Mouse (Mus musculus): ENCODE results near the gene Fhit.

Fhit gene

DNA sequence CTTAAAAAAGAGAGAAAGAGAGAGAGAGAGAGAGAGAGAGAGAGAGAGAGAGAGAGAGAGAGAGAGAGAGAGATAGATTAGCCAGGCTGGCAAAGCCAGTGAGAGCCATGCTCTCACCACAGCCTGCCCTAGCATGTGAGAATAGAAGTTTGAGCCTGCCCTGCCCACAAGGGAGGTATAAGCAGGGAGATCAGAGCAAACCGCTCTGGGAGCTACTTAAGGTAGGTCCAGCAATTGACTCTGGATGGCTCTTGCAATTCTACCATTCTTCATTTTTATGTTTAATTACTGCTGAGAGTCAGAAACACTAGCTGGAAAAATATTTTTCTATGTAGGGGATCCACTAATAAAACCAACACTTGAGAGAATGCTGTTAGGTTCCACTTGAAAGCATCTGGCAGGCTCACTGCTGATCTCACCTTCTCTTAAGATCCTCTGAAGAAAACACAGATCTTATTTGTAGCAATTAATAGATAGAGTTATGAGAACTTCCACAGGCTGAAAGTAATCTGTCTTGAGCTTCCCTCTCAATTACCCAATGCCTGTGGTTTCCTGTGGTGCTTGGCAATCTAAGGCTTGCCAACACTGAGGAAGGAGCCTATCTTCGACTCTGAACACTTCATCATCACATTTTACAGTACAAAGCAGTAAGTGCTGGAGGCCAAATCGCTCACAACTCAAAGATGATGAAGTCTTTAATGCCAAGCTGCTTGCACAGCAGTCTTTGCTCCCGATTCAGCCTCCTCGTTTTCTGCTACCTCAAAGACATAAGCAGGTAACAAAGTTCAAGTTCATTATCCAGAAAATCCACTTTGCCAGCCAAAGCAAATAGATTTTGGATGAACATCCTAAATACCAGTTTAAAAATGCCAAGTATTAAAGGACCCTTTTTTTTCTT lies 793.8 kb downstream of the Fhit start:
- no peak for DNase-seq (ENCODE audit: low spot score in 2 of 2)

- DNase-seq (ENCODE audit: low spot score in 2 of 2), result no peak
Measured at GRCm38 (mm10) chr14:10366808-10367207, 795.0 kb downstream of the Fhit start.

- no peak for DNase-seq (ENCODE audit: low spot score in 2 of 2)
Measured at GRCm38 (mm10) chr14:10364281-10364680, 797.6 kb downstream of the Fhit start.

DNA sequence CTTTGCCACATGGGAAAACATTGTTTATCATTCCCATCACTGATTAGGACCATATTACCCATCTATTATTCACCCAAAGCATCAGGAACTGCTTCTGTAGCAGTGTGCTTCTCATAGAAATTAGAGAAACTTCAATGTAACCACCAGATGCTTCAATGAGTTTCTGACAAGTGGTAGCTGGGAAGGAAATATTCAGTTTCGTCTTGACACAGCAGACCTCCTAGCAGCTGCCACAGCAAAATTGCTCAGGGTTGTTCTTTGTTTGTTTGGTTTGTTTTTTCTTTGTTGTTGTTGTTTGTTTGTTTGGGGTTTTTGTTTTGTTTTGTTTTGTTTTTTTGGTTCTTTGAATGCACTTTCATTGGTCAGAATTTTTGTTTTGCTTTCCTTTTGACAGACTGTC lies 798.5 kb downstream of the Fhit start:
- no peak for DNase-seq (ENCODE audit: low spot score in 2 of 2)

- DNase-seq (ENCODE audit: low spot score in 2 of 2), result peak in 1 of 2 experiments; percentile 20
Measured at GRCm38 (mm10) chr14:10345905-10346304, 815.9 kb downstream of the Fhit start.

DNA sequence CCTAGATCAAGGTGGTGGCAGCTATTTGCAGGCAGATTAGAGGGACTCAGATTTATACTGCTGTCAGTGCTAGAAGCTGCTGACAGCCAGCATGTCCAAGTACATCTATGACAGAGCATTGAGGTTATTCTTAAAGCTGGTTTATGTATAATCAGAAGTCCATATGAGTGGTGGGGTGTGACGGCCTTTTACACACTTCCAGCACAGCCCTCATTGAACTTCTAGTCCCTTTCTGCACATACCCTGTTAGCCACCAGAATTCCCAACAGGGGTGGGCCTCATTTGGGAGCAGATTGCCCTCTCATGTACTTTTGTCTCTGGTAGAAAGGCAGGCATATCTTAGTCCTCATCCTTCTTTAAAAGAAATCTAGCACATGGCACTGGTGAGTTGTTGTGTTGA lies 817.8 kb downstream of the Fhit start:
- DNase-seq (ENCODE audit: low spot score in 2 of 2), result no peak

- no peak for DNase-seq (ENCODE audit: low spot score in 2 of 2)
Measured at GRCm38 (mm10) chr14:10316764-10317163, 845.1 kb downstream of the Fhit start.

- DNase-seq (ENCODE audit: low spot score in 2 of 2), result no peak
Measured at GRCm38 (mm10) chr14:10312190-10312589, 849.6 kb downstream of the Fhit start.

- DNase-seq (ENCODE audit: low spot score in 2 of 2), result no peak
Measured at GRCm38 (mm10) chr14:10305286-10305685, 856.5 kb downstream of the Fhit start.

- DNase-seq (ENCODE audit: low spot score in 2 of 2), result no peak
Measured at GRCm38 (mm10) chr14:10301497-10301896, 860.3 kb downstream of the Fhit start.

GRCm38 (mm10) chr14:10300914-10301313 lies 860.9 kb downstream of the Fhit start:
- no peak for DNase-seq (ENCODE audit: low spot score in 2 of 2)

- DNase-seq (ENCODE audit: low spot score in 2 of 2), result no peak
Measured at GRCm38 (mm10) chr14:10299030-10299429, 862.8 kb downstream of the Fhit start.

GRCm38 (mm10) chr14:10289043-10289442 lies 872.8 kb downstream of the Fhit start:
- DNase-seq (ENCODE audit: low spot score in 2 of 2), result no peak

DNA sequence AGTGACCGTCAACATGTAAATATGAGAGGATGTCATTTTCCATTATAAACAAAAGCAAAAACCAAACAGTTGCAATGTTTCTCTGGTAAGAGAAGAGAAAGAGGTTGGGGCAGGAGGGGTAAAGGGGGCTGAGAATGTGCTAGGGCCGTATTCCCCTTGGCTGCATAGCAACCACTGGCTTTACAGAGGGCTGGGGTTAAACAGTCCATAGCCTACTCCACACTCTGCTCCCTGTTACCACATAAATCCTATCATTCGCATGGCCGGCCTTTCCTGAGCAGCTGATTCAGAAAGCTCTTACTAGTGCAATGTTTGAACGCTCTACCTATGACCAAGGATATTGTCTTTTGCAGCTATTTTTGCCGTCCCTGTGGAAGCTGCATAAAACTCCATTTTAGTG lies 875.8 kb downstream of the Fhit start:
- DNase-seq (ENCODE audit: low spot score in 2 of 2), result no peak

DNA sequence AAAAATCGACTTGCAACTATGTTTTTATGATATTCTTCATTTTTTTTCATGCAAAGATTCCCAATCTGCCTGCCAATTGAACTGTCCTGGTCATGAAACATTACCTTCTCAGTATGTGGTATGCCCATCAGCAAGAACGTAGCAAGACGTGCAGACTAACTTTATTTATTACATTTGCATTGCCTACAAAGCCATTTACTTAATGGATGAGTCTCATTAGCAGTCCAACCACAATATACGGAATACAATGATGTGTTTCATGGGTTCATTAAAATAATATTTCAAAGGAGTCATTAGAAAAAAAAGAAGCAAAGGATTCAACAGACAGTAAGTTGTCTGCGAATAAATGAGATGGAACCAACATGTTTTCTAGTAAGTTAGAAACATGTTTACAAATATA lies 933.1 kb downstream of the Fhit start:
- no peak for DNase-seq (ENCODE audit: low spot score in 2 of 2)

GRCm38 (mm10) chr14:10221847-10222246 lies 940.0 kb downstream of the Fhit start:
- DNase-seq (ENCODE audit: low spot score in 2 of 2), result peak; percentile 31 to 60

DNA sequence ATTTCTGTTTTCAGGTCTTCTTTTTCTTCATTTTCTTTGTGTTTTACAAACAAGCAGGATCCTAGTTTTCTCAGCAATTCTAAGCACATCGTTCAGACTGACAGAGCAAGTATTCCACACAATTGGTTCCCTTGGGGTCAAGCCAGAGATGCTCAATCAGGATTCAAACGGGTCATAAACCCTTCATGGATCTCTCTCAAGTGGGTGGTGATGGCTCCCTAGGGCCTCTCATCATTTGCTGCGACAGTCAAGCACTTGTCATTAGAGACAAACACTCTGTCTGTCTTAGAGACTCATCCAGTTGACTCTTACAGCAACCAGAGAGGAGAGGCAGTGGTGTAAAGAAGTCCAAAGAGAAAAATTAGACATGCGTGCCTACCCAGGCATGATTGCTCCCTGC lies 948.6 kb downstream of the Fhit start:
- DNase-seq (ENCODE audit: low spot score in 2 of 2), result no peak

GRCm38 (mm10) chr14:10211184-10211583 lies 950.7 kb downstream of the Fhit start:
- DNase-seq (ENCODE audit: low spot score in 2 of 2), result no peak

GRCm38 (mm10) chr14:10209007-10209406 lies 952.8 kb downstream of the Fhit start:
- no peak for DNase-seq (ENCODE audit: low spot score in 2 of 2)

GRCm38 (mm10) chr14:10205699-10206098 lies 956.1 kb downstream of the Fhit start:
- no peak for DNase-seq (ENCODE audit: low spot score in 2 of 2)

- DNase-seq (ENCODE audit: low spot score in 2 of 2), result no peak
Measured at GRCm38 (mm10) chr14:10205290-10205689, 956.5 kb downstream of the Fhit start.

DNA sequence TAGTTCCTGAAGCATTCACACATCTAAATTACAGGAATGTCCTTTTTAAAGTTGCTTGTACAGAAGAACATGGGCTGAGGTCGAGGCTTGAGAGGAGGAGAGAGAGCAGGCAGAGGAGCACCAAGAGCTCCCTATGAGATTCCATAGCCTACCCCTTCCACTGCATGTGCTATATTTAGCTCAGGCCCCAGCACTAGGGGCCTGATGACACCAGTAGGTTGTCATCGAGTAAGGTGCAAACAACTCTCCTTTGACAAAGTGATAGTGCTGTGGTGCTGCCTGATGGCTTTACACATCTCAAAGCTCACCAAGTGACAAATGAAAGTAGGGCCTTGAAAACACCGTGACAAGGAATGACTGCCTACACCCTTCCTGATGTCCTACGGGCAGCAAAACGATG lies 967.7 kb downstream of the Fhit start:
- no peak for DNase-seq (ENCODE audit: low spot score in 2 of 2)

- DNase-seq (ENCODE audit: low spot score in 2 of 2), result no peak
Measured at GRCm38 (mm10) chr14:10171761-10172160, 990.1 kb downstream of the Fhit start.

Measured in frontal cortex, postnatal 36 days (tissue).